Mouse (Mus musculus) layer of hippocampus, adult 11-12 months (tissue): ENCODE data around the gene 2310039H08Rik.
"Not testable (repeated sequence)": the region's sequence is repeated elsewhere in the genome, so short reads cannot be mapped to it uniquely, and the experiment has no call there.

ENCODE experiments used
- DNase-seq: peaks from one replicate; pipeline ENCODE4 v3.0.0; 2022; ENCODE audit warnings: low spot score

The 2310039H08Rik gene

GRCm38 (mm10) chr17:46758753-46759152, 13.7 kb upstream of the 2310039H08Rik start:
- DNase-seq = no peak

GRCm38 (mm10) chr17:46763544-46763943, 8.9 kb upstream of the 2310039H08Rik start, which contains the start of gene Ptcra:
Ptcra (minus strand) TSS chr17:46763712.
- DNase-seq = no peak

- DNase-seq = not testable (repeated sequence)
Measured at GRCm38 (mm10) chr17:46764916-46765315, 7.5 kb upstream of the 2310039H08Rik start.

- DNase-seq = no peak
Measured at GRCm38 (mm10) chr17:46767868-46768267, 4.6 kb upstream of the 2310039H08Rik start.

- no peak for DNase-seq
Measured at GRCm38 (mm10) chr17:46770546-46770945, 1.9 kb upstream of the 2310039H08Rik start.

- DNase-seq = no peak
Measured at GRCm38 (mm10) chr17:46771025-46771424, 1.4 kb upstream of the 2310039H08Rik start.

- DNase-seq = no peak
Measured at GRCm38 (mm10) chr17:46771616-46772015, 819 bp upstream of the 2310039H08Rik start.

GRCm38 (mm10) chr17:46772038-46772403, 414 bp upstream of the 2310039H08Rik start:
- DNase-seq = peak; percentile 51

- DNase-seq = no peak
Measured at GRCm38 (mm10) chr17:46773278-46774130, 1.1 kb downstream of the 2310039H08Rik start.

GRCm38 (mm10) chr17:46774131-46774472, 1.7 kb downstream of the 2310039H08Rik start:
- DNase-seq = no peak

- no peak for DNase-seq
Measured at GRCm38 (mm10) chr17:46775070-46775469, 2.6 kb downstream of the 2310039H08Rik start.

GRCm38 (mm10) chr17:46776087-46776486, 3.7 kb downstream of the 2310039H08Rik start:
- DNase-seq = no peak

GRCm38 (mm10) chr17:46781876-46782275, 9.4 kb downstream of the 2310039H08Rik start:
- DNase-seq = no peak

- peak; percentile 90 for DNase-seq
Measured at GRCm38 (mm10) chr17:46782341-46783221, 10.1 kb downstream of the 2310039H08Rik start, which contains the start of gene Rpl7l1. Rpl7l1 (minus strand) TSS chr17:46782672.

- DNase-seq = no peak
Measured at GRCm38 (mm10) chr17:46783222-46783565, 10.8 kb downstream of the 2310039H08Rik start.

GRCm38 (mm10) chr17:46786952-46787351, 14.5 kb downstream of the 2310039H08Rik start:
- DNase-seq = no peak

GRCm38 (mm10) chr17:46787974-46788373, 15.5 kb downstream of the 2310039H08Rik start:
- DNase-seq = not testable (repeated sequence)

GRCm38 (mm10) chr17:46792963-46793362, 20.5 kb downstream of the 2310039H08Rik start:
- no peak for DNase-seq

- no peak for DNase-seq
Measured at GRCm38 (mm10) chr17:46796743-46797142, 24.3 kb downstream of the 2310039H08Rik start.

GRCm38 (mm10) chr17:46797386-46797785, 25.0 kb downstream of the 2310039H08Rik start:
- DNase-seq = no peak

- no peak for DNase-seq
Measured at GRCm38 (mm10) chr17:46799680-46800079, 27.2 kb downstream of the 2310039H08Rik start.

- DNase-seq = no peak
Measured at GRCm38 (mm10) chr17:46801761-46802160, 29.3 kb downstream of the 2310039H08Rik start.

- no peak for DNase-seq
Measured at GRCm38 (mm10) chr17:46808376-46808775, 35.9 kb downstream of the 2310039H08Rik start.
